Mouse (Mus musculus) CH12.LX (cell line): ENCODE results near the gene Slc16a7. TPM values are rescaled to one million over a fixed set of nuclear protein-coding genes. Genes with fewer than 3 reads are reported as not detected.

Experiments used
- DNase-seq: peaks from one replicate; pipeline ENCODE4 v3.0.0-alpha.2; 2013; ENCODE audit errors: extremely low read depth
- H3K27ac ChIP-seq: 2 replicates; pipeline ENCODE4 v1.5.1; 2012; ENCODE audit warnings: low read depth, mild to moderate bottlenecking, control low read depth, moderate library complexity; ENCODE audit not compliant: insufficient read depth
- H3K27me3 ChIP-seq: replicated peaks from 2 replicates; pipeline ENCODE3; 2012; ENCODE audit warnings: inconsistent platforms
- H3K36me3 ChIP-seq, 2 experiments: replicated peaks in 1 of 2; 2 replicates each; pipeline versions ENCODE3 to v1.6.1; 2012; ENCODE audit warnings: inconsistent platforms in 1 of 2, low read length in 1 of 2, mild to moderate bottlenecking in 1 of 2, mixed read lengths in 1 of 2, moderate library complexity in 1 of 2; ENCODE audit not compliant: control insufficient read depth in 1 of 2, insufficient read depth in 1 of 2
- H3K4me1 ChIP-seq, 2 experiments: 2 replicates each; pipeline ENCODE4 v1.6.1; 2012; ENCODE audit warnings: inconsistent platforms in 1 of 2, moderate library complexity in 1 of 2; ENCODE audit not compliant: insufficient read depth in 2 of 2, control insufficient read depth in 1 of 2
- H3K4me2 ChIP-seq: 2 replicates; pipeline ENCODE4 v1.6.1; 2012; ENCODE audit warnings: low read depth, mild to moderate bottlenecking, control low read depth; ENCODE audit not compliant: poor library complexity, insufficient read depth, severe bottlenecking
- H3K4me3 ChIP-seq, 3 experiments: fragments of 150-350 bp in 1 of 3; sonication (generic) in 1 of 3; replicated peaks in 1 of 3; 2 replicates each; pipeline versions ENCODE3 to v1.5.1; 2011 to 2012; ENCODE audit warnings: low read depth in 2 of 3, low read length in 2 of 3, mild to moderate bottlenecking in 2 of 3, moderate library complexity in 2 of 3, control low read depth in 1 of 3, improper control_type of control experiment in 1 of 3, inconsistent platforms in 1 of 3, mixed read lengths in 1 of 3; ENCODE audit not compliant: poor library complexity in 1 of 3
- H3K79me2 ChIP-seq: replicated peaks from 2 replicates; pipeline ENCODE4 v1.6.1; 2012; ENCODE audit warnings: mild to moderate bottlenecking, moderate library complexity; ENCODE audit not compliant: control insufficient read depth, poor library complexity, insufficient read depth, severe bottlenecking; ENCODE audit errors: extremely low read depth
- H3K9ac ChIP-seq: 2 replicates; pipeline ENCODE4 v1.6.1; 2012; ENCODE audit warnings: low read depth, mild to moderate bottlenecking, control low read depth, moderate library complexity; ENCODE audit not compliant: insufficient read depth
- H3K9me3 ChIP-seq: replicated peaks from 2 replicates; pipeline ENCODE3; 2012; ENCODE audit warnings: low read length, inconsistent platforms, mixed read lengths
- CHD2 ChIP-seq: IDR thresholded peaks from 2 replicates; pipeline ENCODE4 v1.6.1; 2011; ENCODE audit warnings: low read length, improper control_type of control experiment
- CTCF ChIP-seq, 2 experiments: IDR thresholded peaks in 1 of 2; conservative IDR thresholded peaks in 1 of 2; 2 replicates each; pipeline ENCODE4 v1.5.1; 2011 to 2012; ENCODE audit warnings: low read depth in 2 of 2, low read length in 2 of 2, improper control_type of control experiment in 1 of 2, inconsistent platforms in 1 of 2, mild to moderate bottlenecking in 1 of 2, moderate library complexity in 1 of 2
- ELF1 ChIP-seq: IDR thresholded peaks from 2 replicates; pipeline ENCODE4 v1.6.1; 2014; ENCODE audit warnings: low read depth, mild to moderate bottlenecking, inconsistent platforms, low read length, improper control_type of control experiment
- ETS1 ChIP-seq: conservative IDR thresholded peaks from 2 replicates; pipeline ENCODE4 v1.6.1; 2012; ENCODE audit warnings: low read depth, mild to moderate bottlenecking, inconsistent platforms, low read length, improper control_type of control experiment, moderate library complexity
- HCFC1 ChIP-seq: IDR thresholded peaks from 2 replicates; pipeline ENCODE4 v1.6.1; 2012; ENCODE audit warnings: low read depth, mild to moderate bottlenecking, inconsistent platforms, low read length, improper control_type of control experiment
- IRF4 ChIP-seq: IDR thresholded peaks from 2 replicates; pipeline ENCODE4 v1.6.1; 2014; ENCODE audit warnings: low read depth, mild to moderate bottlenecking, inconsistent platforms, low read length, improper control_type of control experiment
- JUN ChIP-seq: IDR thresholded peaks from 2 replicates; pipeline ENCODE4 v1.6.1; 2011; ENCODE audit warnings: low read depth, mild to moderate bottlenecking, low read length, improper control_type of control experiment, moderate library complexity; ENCODE audit not compliant: insufficient read depth
- MAFK ChIP-seq: IDR thresholded peaks from 2 replicates; pipeline ENCODE4 v1.6.1; 2011; ENCODE audit warnings: low read length, improper control_type of control experiment; ENCODE audit not compliant: insufficient replicate concordance
- MXI1 ChIP-seq: IDR thresholded peaks from 2 replicates; pipeline ENCODE4 v1.6.1; 2011; ENCODE audit warnings: mild to moderate bottlenecking, low read depth, low read length, improper control_type of control experiment
- MYC ChIP-seq: IDR thresholded peaks from 2 replicates; pipeline ENCODE4 v1.6.1; 2011; ENCODE audit warnings: low read depth, mild to moderate bottlenecking, improper control_type of control experiment, low read length
- NRF1 ChIP-seq: IDR thresholded peaks from 2 replicates; pipeline ENCODE4 v1.6.1; 2014; ENCODE audit warnings: low read depth, mild to moderate bottlenecking, inconsistent platforms, low read length, improper control_type of control experiment, moderate library complexity
- POLR2AphosphoS2 ChIP-seq: IDR thresholded peaks from 2 replicates; pipeline ENCODE4 v1.6.1; 2011; ENCODE audit warnings: low read depth, low read length, improper control_type of control experiment
- RCOR1 ChIP-seq: conservative IDR thresholded peaks from 2 replicates; pipeline ENCODE4 v1.6.1; 2012; ENCODE audit warnings: low read depth, mild to moderate bottlenecking, inconsistent platforms, low read length, improper control_type of control experiment
- SIN3A ChIP-seq: IDR thresholded peaks from 2 replicates; pipeline ENCODE4 v1.6.1; 2012; ENCODE audit warnings: low read length, improper control_type of control experiment, inconsistent platforms
- SMC3 ChIP-seq: IDR thresholded peaks from 2 replicates; pipeline ENCODE4 v1.6.1; 2011; ENCODE audit warnings: low read depth, low read length, improper control_type of control experiment
- UBTF ChIP-seq: IDR thresholded peaks from 2 replicates; pipeline ENCODE4 v1.6.1; 2012; ENCODE audit warnings: low read depth, mild to moderate bottlenecking, inconsistent platforms, low read length, improper control_type of control experiment, moderate library complexity
- USF2 ChIP-seq: conservative IDR thresholded peaks from 2 replicates; pipeline ENCODE4 v1.6.1; 2011; ENCODE audit warnings: low read depth, low read length, improper control_type of control experiment
- ZKSCAN1 ChIP-seq: IDR thresholded peaks from 2 replicates; pipeline ENCODE4 v1.6.1; 2012; ENCODE audit warnings: low read depth, inconsistent platforms, low read length, improper control_type of control experiment, borderline replicate concordance
- ZMIZ1 ChIP-seq: IDR thresholded peaks from 2 replicates; pipeline ENCODE4 v1.6.1; 2012; ENCODE audit warnings: low read depth, mild to moderate bottlenecking, inconsistent platforms, low read length, improper control_type of control experiment
- dilution Hi-C: fragments of 300-500 bp; cut with MboI; formaldehyde crosslinking; loops from 2 replicates; pipeline ENCODE4 v1.14.3; 2020; ENCODE audit warnings: low sequenced_read_pairs; ENCODE audit not compliant: extremely low pct_unique_long_range_greater_than_20kb, extremely low pct_ligation_motif_present
- in situ Hi-C: fragments of 300-500 bp; cut with MboI; formaldehyde crosslinking; loops from 3 replicates; pipeline ENCODE4 v1.14.3; 2019; ENCODE audit warnings: low sequenced_read_pairs, low pct_ligation_motif_present, low pct_unique_long_range_greater_than_20kb, mixed read lengths
- polyA plus RNA-seq: library from polyadenylated mRNA; unstranded; fragments of >175 nt; gene quantifications from 2 replicates; pipeline ENCODE4 v1.2.1, GENCODE M21; 2012; ENCODE audit warnings: low read depth; ENCODE audit not compliant: insufficient read length
- total RNA-seq, 2 experiments: library from RNA; depleted of rRNA; stranded (reverse); fragments of 300-350 nt in 1 of 2; fragments of >200 nt in 1 of 2; gene quantifications; 2 replicates each; pipeline ENCODE4 v1.2.3; 2012 to 2014

The Slc16a7 gene
- total and polyA plus RNA-seq, 3 experiments: not detected

DNA sequence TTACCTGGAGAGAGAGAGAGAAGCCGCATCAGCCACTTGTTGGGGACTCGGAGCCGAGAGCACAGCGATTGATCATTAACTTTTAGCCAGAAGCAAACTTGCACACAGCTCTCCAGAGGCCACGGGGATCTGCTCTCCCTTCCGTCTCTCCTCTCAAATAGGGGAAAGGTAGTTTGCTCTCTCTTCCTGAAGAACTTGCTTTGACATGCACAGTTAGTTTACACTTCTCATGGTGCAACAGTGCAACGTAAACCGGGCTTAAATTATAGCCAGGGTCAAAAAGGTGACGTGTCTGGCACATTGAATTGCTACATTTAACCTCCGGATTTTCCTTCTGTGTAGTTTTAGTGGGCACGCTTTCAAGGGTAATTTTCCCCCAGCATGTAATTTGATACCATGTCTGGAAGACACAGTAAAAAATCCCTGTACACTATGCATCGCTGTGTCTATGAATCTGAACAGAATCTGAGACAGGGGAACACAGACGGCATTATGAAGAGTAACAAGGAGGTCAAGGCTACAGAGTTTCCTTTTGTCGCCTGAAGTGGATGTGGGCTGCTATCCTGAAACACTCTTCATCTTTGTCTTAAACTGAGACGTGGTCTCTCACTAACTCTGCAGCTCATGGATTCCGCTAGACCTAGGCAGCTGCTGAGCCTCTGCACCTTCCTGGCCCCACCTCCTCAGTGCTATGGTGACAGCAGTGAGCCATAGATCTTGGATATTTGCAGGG is 60.8 kb downstream of the Slc16a7 start:
- in situ Hi-C loops (no loop called here), dilution Hi-C loops (no loop called here)
- H3K27ac ChIP-seq: no peak overlapping the region
- no peak overlapping the region for H3K4me3 ChIP-seq
- H3K27me3 ChIP-seq: no peaks in the 10 kb centered on the region
- H3K36me3 ChIP-seq: no peaks in the 10 kb centered on the region
- peaks cover 61% of the 10 kb centered on the region for H3K9me3 ChIP-seq
- no peak overlapping the region for H3K9ac ChIP-seq
- no peak for TF ChIP-seq SMC3
- no peak for TF ChIP-seq SIN3A
- TF ChIP-seq ELF1: no peak
- TF ChIP-seq, all 38 proteins: peak for 0
- Histone ChIP-seq H3K79me2 (no peaks in the 10 kb centered on the region), H3K4me2 (no peak overlapping the region), H3K4me1 (no peaks in the 10 kb centered on the region)
- DNase-seq: no peak

DNA sequence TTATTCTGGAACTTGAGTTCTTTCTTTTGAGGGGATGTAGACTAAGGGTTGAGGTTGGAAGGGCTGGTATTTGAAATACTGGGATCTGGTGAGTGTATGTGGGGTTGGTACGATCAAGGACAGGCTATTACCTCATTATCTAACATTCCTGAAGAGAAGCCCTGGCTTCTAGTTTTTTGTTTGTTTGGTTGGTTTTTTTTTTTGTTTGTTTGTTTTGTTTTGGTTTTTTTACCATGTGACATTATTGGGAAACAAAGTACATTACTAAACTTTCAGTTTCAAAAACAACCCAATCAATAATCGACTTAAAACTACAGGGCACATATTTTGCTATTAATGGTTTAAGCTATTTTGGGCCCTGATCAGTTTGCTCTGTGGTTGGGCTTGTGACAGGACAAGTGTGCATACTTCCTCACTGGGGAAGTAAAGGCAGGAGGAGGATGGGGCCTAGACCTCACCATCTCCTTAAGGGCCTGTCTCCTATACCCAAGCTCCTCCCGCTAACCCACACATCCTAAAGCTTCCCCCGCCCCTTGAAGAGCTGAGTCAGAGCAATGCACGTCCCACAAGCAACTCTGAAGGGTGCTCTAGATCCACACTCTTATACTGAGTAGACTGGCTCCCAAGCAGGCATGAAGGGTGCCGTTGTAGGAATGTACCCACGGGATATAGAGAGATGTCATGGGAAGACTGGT is 64.2 kb downstream of the Slc16a7 start:
- no peaks in the 10 kb centered on the region for H3K36me3 ChIP-seq
- no peak overlapping the region for H3K4me3 ChIP-seq
- dilution Hi-C loops: no loop called here
- H3K4me1 ChIP-seq: no peaks in the 10 kb centered on the region
- H3K9me3 ChIP-seq: peaks cover 75% of the 10 kb centered on the region
- no peaks in the 10 kb centered on the region for H3K79me2 ChIP-seq
- DNase-seq: no peak
- TF ChIP-seq RCOR1 (no peak), UBTF (no peak), ETS1 (no peak), CTCF (conservative IDR thresholded peaks at IDR 0.05 in 1 of 2, IDR thresholded peaks at IDR 0.05 in 1 of 2; ENCODE audit: low read depth in 2 of 2, low read length in 2 of 2) (no peak), IRF4 (no peak), ZKSCAN1 (no peak), NRF1 (no peak), CHD2 (no peak), HCFC1 (no peak), MAFK (no peak), USF2 (no peak), MXI1 (no peak), JUN (no peak), MYC (no peak), ZMIZ1 (no peak), POLR2AphosphoS2 (no peak)
- TF ChIP-seq, all 38 proteins: peak for 0
- in situ Hi-C loops: no loop called here
- H3K9ac ChIP-seq: no peak overlapping the region
- H3K27ac ChIP-seq: no peak overlapping the region
- H3K27me3 ChIP-seq: no peaks in the 10 kb centered on the region
- H3K4me2 ChIP-seq: no peak overlapping the region
